Mouse (Mus musculus) thymus, adult 2 months (tissue): ENCODE data around the gene Adh5. TPM values are rescaled to one million over a fixed set of nuclear protein-coding genes. Genes with fewer than 3 reads are reported as not detected.

Experiments
- DNase-seq: peaks from one replicate; pipeline ENCODE4 v3.0.0; 2021
- H3K27ac ChIP-seq: fragments of 200-500 bp; 2 replicates; pipeline ENCODE4 v1.5.1; 2012; ENCODE audit warnings: low read length, control low read depth; ENCODE audit not compliant: control insufficient read depth, insufficient read depth
- H3K27me3 ChIP-seq: fragments of 200-500 bp; 2 replicates; pipeline ENCODE4 v1.6.1; 2012; ENCODE audit warnings: mild to moderate bottlenecking, low read length, moderate library complexity, mixed read lengths; ENCODE audit not compliant: control insufficient read depth, insufficient read depth
- H3K36me3 ChIP-seq: fragments of 200-500 bp; 2 replicates; pipeline ENCODE4 v1.6.1; 2012; ENCODE audit warnings: mild to moderate bottlenecking, low read length, moderate library complexity; ENCODE audit not compliant: control insufficient read depth, insufficient read depth
- H3K4me1 ChIP-seq: fragments of 200-500 bp; replicated peaks from 2 replicates; pipeline ENCODE4 v1.6.1; 2012; ENCODE audit warnings: low read length; ENCODE audit not compliant: control insufficient read depth, insufficient read depth
- H3K4me3 ChIP-seq: fragments of 200-500 bp; 2 replicates; pipeline ENCODE4 v1.5.1; 2012; ENCODE audit warnings: mild to moderate bottlenecking, low read length, control low read depth, moderate library complexity; ENCODE audit not compliant: control insufficient read depth, insufficient read depth
- CTCF ChIP-seq: fragments of 200-500 bp; IDR thresholded peaks from 2 replicates; pipeline ENCODE4 v1.5.1; 2012; ENCODE audit warnings: mild to moderate bottlenecking, control low read depth, low read length, moderate library complexity, borderline replicate concordance; ENCODE audit not compliant: control insufficient read depth, poor library complexity, insufficient read depth; ENCODE audit errors: extremely low read depth
- POLR2A ChIP-seq: fragments of 200-500 bp; IDR thresholded peaks from 2 replicates; pipeline ENCODE4 v1.6.1; 2012; ENCODE audit warnings: mild to moderate bottlenecking, low read length, control low read depth, moderate library complexity; ENCODE audit not compliant: control insufficient read depth, poor library complexity, insufficient read depth; ENCODE audit errors: extremely low read depth
- WGBS: fragments of 180-500 bp; shearing (Covaris S2); methylation state at CpG from one replicate; pipeline ENCODE4 v1.1.7; 2018; 5-methylcytosine and 5-hydroxymethylcytosine counted together
- polyA plus RNA-seq: library from polyadenylated mRNA; depleted of rRNA; stranded (reverse); fragments of >200 nt; gene quantifications from 2 replicates; pipeline ENCODE4 v1.2.3, GENCODE M21; 2012

The Adh5 gene
- polyA plus RNA-seq, 1 experiment = 37.5 TPM

- no peak overlapping the region for H3K4me3 ChIP-seq
- no peaks in the 10 kb centered on the region for H3K27me3 ChIP-seq
- H3K4me1 ChIP-seq = no peaks in the 10 kb centered on the region
- H3K36me3 ChIP-seq = no peaks in the 10 kb centered on the region
- WGBS = 84% methylated on average over 2 of the region's 2 CpGs
- TF ChIP-seq CTCF (no peak), POLR2A (no peak)
- DNase-seq = no peak
- H3K27ac ChIP-seq = no peak overlapping the region
Observed at GRCm38 (mm10) chr3:138431835-138432234, 11.1 kb upstream of the Adh5 start.

GRCm38 (mm10) chr3:138438716-138439115 is 4.2 kb upstream of the Adh5 start:
- TF ChIP-seq CTCF (no peak), POLR2A (no peak)
- H3K27ac ChIP-seq = no peak overlapping the region
- no peaks in the 10 kb centered on the region for H3K27me3 ChIP-seq
- H3K4me1 ChIP-seq = peaks cover 3% of the 10 kb centered on the region; the same call in 1 of the 2 replicates
- 92% methylated on average over 3 of the region's 3 CpGs for WGBS
- H3K4me3 ChIP-seq = no peak overlapping the region
- H3K36me3 ChIP-seq = no peaks in the 10 kb centered on the region
- DNase-seq = no peak

DNA sequence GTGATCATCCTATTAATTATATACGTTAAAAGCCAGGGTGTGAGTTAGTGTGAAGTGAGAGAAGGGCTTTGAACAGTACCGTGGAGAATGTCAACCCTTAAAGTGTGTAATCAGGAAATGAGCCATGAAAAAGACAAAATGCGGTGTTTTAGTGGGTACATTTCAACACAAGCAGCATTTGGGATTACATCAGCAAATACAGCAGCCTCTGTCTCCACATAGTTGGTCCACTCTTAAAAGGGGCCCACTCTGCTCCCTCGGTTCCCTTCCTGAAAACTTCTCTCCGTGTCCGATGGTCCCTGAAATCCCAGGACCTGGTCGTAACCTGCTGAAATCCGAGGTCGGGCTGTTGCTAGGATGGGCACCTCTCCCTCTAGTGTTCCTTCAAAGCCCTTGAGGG is 690 bp upstream of the Adh5 start:
- Histone ChIP-seq H3K27ac (no peak overlapping the region), H3K4me1 (peaks cover 3% of the 10 kb centered on the region; the same call in 1 of the 2 replicates), H3K4me3 (peak overlapping the region; percentile 67), H3K27me3 (no peaks in the 10 kb centered on the region), H3K36me3 (peaks cover 10% of the 10 kb centered on the region)
- no peak for DNase-seq
- no peak for TF ChIP-seq CTCF
- no peak for TF ChIP-seq POLR2A
- 2% methylated on average over 9 of the region's 9 CpGs for WGBS

- TF ChIP-seq CTCF = no peak
- no peak for TF ChIP-seq POLR2A
- WGBS = 5% methylated on average over 9 of the region's 9 CpGs
Observed at GRCm38 (mm10) chr3:138443465-138443771, 525 bp downstream of the Adh5 start.

DNA sequence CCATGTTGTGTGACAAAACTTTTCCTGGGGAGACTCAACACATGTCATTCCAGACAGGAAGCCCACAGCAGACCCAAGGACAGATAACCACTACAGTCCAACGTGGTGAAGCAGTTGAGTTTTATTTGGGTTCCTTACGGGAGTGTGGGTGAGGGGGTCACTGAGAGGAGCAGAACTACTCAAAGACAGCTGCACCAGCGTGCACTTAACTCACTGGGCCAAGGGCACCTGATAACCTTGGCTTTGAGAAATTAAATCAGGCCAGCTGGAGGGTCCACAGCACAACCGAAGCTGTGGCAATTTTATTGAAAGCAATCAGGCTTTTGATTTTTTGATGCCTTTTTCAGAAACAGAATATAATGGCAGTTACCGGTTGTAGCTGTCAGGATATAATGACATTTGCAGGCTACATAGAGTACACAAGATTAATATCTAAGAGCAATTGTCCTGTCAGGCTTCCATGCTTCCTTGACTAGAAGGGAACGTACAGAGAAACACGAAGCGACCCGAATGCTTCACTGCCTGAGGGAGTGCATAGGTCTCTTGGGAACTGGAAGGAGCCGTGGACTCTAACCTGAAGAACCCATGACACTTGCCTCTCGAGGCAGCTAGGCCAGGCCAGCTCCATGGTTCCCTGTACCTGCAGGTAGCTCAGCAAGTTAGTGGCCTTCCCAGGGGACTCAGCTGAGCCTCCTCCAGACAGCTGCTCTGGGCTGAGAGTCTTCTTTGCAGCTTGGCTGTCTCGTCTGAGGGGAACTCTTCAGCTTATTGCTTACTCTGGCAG is 5.4 kb downstream of the Adh5 start:
- 93% methylated on average over 12 of the region's 12 CpGs for WGBS
- no peak overlapping the region for H3K27ac ChIP-seq

More at GRCm38 (mm10) chr3:138443465-138443771, 525 bp downstream of the Adh5 start:
- peaks cover 3% of the 10 kb centered on the region; the same call in 1 of the 2 replicates for H3K4me1 ChIP-seq
- H3K4me3 ChIP-seq = peak overlapping the region; percentile 67
- no peak for DNase-seq
- no peak overlapping the region for H3K27ac ChIP-seq
- no peaks in the 10 kb centered on the region for H3K27me3 ChIP-seq
- H3K36me3 ChIP-seq = peaks cover 20% of the 10 kb centered on the region

GRCm38 (mm10) chr3:138452169-138452568 is 9.3 kb downstream of the Adh5 start:
- TF ChIP-seq CTCF (no peak), POLR2A (no peak)
- Histone ChIP-seq H3K4me1 (no peaks in the 10 kb centered on the region), H3K36me3 (peaks cover 83% of the 10 kb centered on the region), H3K4me3 (no peak overlapping the region), H3K27me3 (no peaks in the 10 kb centered on the region), H3K27ac (no peak overlapping the region)
- DNase-seq = no peak
- WGBS = 97% methylated on average over 10 of the region's 10 CpGs

More for the DNA sequence above, 5.4 kb downstream of the Adh5 start:
- no peaks in the 10 kb centered on the region for H3K27me3 ChIP-seq
- TF ChIP-seq CTCF = no peak
- TF ChIP-seq POLR2A = no peak
- no peaks in the 10 kb centered on the region for H3K4me1 ChIP-seq
- H3K4me3 ChIP-seq = no peak overlapping the region
- peaks cover 63% of the 10 kb centered on the region for H3K36me3 ChIP-seq
- no peak for DNase-seq
